Comparison of ENCODE assay signal across 13 mouse cellular contexts in the genomic region with DNA sequence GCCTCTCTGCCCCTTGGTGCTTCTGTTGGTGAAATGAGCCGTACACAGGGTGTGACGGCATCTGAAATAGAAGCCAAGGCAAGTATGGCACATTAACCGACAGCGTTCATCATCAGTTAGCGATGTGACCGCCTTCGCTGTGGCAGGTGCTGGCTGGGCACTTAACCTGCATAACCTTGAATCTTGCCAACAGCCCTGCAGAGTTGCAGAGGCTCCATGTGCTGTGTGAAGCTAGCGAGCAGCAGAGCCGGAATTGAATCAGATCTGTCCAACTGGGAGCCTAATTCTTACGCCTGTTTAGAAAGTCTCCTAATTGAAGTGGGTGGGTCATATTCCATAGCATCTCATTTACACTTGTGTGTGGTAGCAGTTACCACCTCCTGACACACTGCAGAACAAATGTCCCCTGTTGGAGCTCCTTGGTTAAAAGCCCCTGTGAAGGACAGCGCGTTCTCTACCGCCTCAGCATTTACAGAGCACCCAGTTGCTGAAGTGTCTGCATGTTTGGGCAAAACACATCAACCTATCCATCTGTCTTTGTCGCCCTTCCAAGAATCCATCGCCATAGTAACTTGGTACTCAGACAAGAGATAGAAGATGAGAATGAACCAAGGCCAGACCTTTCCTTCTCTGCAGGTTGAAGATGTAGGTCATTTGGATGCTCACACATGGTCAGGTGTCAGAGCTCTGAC. TPM values are rescaled to one million over a fixed set of nuclear protein-coding genes. Genes with fewer than 3 reads are reported as not detected.
DNase-seq lines count a peak whose midpoint lies in the region; ATAC-seq lines count a peak whose summit lies in the region.
"Had no signal": no experiment of that assay in that cellular context is flagged by ENCODE, and none has a peak within 500 bp of the region (broad histone marks: within the 10 kb centered on the region; RNA-seq: fewer than 3 reads in every experiment).

No protein-coding gene starts in this region.

- H3K36me3 ChIP-seq in heart, embryonic 10.5 days = peaks cover 7% of the 10 kb centered on the region; the same call in 1 of the 2 replicates

- intact Hi-C loops in heart, postnatal 10 days (cut with DNase I) = loop anchor here (2.0 kb wide), 1 partner anchor 42 kb away; no protein-coding TSS in a partner anchor

- peaks cover 83% of the 10 kb centered on the region for H3K4me1 ChIP-seq in heart, embryonic 10.5 days

- peak overlapping the region; percentile 87 for H3K27ac ChIP-seq in heart, embryonic 10.5 days

- 84% methylated on average over 15 of the region's 15 CpGs for WGBS in heart, embryonic 10.5 days

- H3K9me3 ChIP-seq in heart, embryonic 10.5 days = no peaks in the 10 kb centered on the region

- H3K4me3 ChIP-seq in heart, embryonic 10.5 days = no peak overlapping the region

- ATAC-seq in granulocyte monocyte progenitor cell, adult 5-6 weeks (replicated peaks; ENCODE audit: poor library complexity, severe bottlenecking) = no peak

- no peak for DNase-seq in heart, embryonic 10.5 days (ENCODE audit: low spot score)
- DNase-seq in heart, postnatal 10 days = no peak
- DNase-seq in R1 (ENCODE audit: low read depth, low spot score) = peak; percentile 23
- peak; percentile 50 to 62 for DNase-seq in cerebellum, postnatal 36 days
- DNase-seq in left cerebral cortex, adult 18-20 months (ENCODE audit: low spot score in 2 of 2) = peak; percentile 58 to 80
- no peak for DNase-seq in embryo, embryonic 10.5 days (ENCODE audit: low spot score)
- DNase-seq in urinary bladder, postnatal 36 days (ENCODE audit: low spot score in 2 of 2) = no peak
- DNase-seq: heart, postnatal 36 days; lung, postnatal 14 days had no signal

- no peaks in the 10 kb centered on the region for H3K27me3 ChIP-seq in heart, embryonic 10.5 days (ENCODE audit: insufficient read depth, poor library complexity, severe bottlenecking)

RNA-seq across cellular contexts. Expression of a gene that starts 16.9 kb away (rescaled TPM):
- 0.28 TPM in 1 of 2 replicates, not detected in the other for polyA plus RNA-seq in heart, embryonic 10.5 days (2016; fragmentation: Nextera tagmentation; extraction: Ambion mirVana)
- under 1 TPM; 0.07 to 0.20 TPM for total RNA-seq in heart, postnatal 10 days (2021)
- under 1 TPM; 0.63 to 0.70 TPM for total RNA-seq in left cerebral cortex, adult 18-20 months (2021)
- not detected in 2 replicates for total RNA-seq in granulocyte monocyte progenitor cell, adult 5-6 weeks (2014; fragmentation: Nextera tagmentation)
- total RNA-seq in granulocyte monocyte progenitor cell, adult 5-6 weeks (2017) = not detected in 2 replicates
- total RNA-seq: heart, postnatal 36 days had no signal

RNA-seq across cellular contexts. Expression of a gene that starts 30.1 kb away (rescaled TPM):
- not detected in 2 replicates for polyA plus RNA-seq in heart, embryonic 10.5 days (2016; fragmentation: Nextera tagmentation; extraction: Ambion mirVana)
- total RNA-seq in heart, postnatal 10 days (2021) = not detected
- total RNA-seq in left cerebral cortex, adult 18-20 months (2021) = not detected
- total RNA-seq in granulocyte monocyte progenitor cell, adult 5-6 weeks (2014; fragmentation: Nextera tagmentation) = not detected in 2 replicates
- total RNA-seq in granulocyte monocyte progenitor cell, adult 5-6 weeks (2017) = not detected in 2 replicates
- total RNA-seq: heart, postnatal 36 days had no signal
- polyA plus RNA-seq: embryonic facial prominence, embryonic 11.5 days; limb, embryonic 11.5 days; stomach, embryonic 16.5 days had no signal

Comparison
In these comparisons a context has a peak if more than half of its experiments do, and no peak if none do; other contexts are left out.
1. DNase-seq: peak in R1 (single experiment), cerebellum, postnatal 36 days (2 of 2) and left cerebral cortex, adult 18-20 months (2 of 2); none in heart, embryonic 10.5 days (single experiment), heart, postnatal 10 days (0 of 2), embryo, embryonic 10.5 days (single experiment) and urinary bladder, postnatal 36 days (0 of 2).